Mouse (Mus musculus) hindbrain, embryonic 14.5 days (tissue): Measurements from ENCODE around the gene Ipo11. TPM values are rescaled to one million over a fixed set of nuclear protein-coding genes. Genes with fewer than 3 reads are reported as not detected.

ENCODE experiments used
- ATAC-seq: fragments of 200-750 bp; cut with Nextera tagmentation; 2 replicates; pipeline ENCODE4 v1.8.0; 2017; ENCODE audit warnings: moderate number of reproducible peaks, mild to moderate bottlenecking, moderate TSS enrichment, moderate library complexity; ENCODE audit not compliant: low FRiP score
- DNase-seq: peaks from one replicate; pipeline ENCODE4 v3.0.0-alpha.2; 2015; ENCODE audit warnings: low spot score
- H3K27ac ChIP-seq: fragments of 300-500 bp; sonication (generic); 2 replicates; pipeline ENCODE4 v1.5.1; 2014; ENCODE audit warnings: mild to moderate bottlenecking, moderate library complexity
- H3K27me3 ChIP-seq: fragments of 300-500 bp; sonication (generic); 2 replicates; pipeline ENCODE4 v1.6.1; 2014; ENCODE audit warnings: mild to moderate bottlenecking, low read length, mixed read lengths; ENCODE audit not compliant: control insufficient read depth, insufficient read depth
- H3K36me3 ChIP-seq: fragments of 300-500 bp; sonication (generic); replicated peaks from 2 replicates; pipeline ENCODE4 v1.6.1; 2014; ENCODE audit not compliant: control insufficient read depth, insufficient read depth
- H3K4me1 ChIP-seq: fragments of 300-500 bp; sonication (generic); replicated peaks from 2 replicates; pipeline ENCODE4 v1.6.1; 2014; ENCODE audit warnings: antibody characterized with exemption, low read length, mixed read lengths; ENCODE audit not compliant: control insufficient read depth, insufficient read depth
- H3K4me2 ChIP-seq: fragments of 300-500 bp; sonication (generic); replicated peaks from 2 replicates; pipeline ENCODE4 v1.6.1; 2014; ENCODE audit warnings: mild to moderate bottlenecking, moderate library complexity
- H3K4me3 ChIP-seq: fragments of 300-500 bp; sonication (generic); replicated peaks from 2 replicates; pipeline ENCODE4 v1.5.1; 2014; ENCODE audit warnings: mild to moderate bottlenecking, low read length
- H3K9ac ChIP-seq: fragments of 300-500 bp; sonication (generic); 2 replicates; pipeline ENCODE4 v1.6.1; 2014
- H3K9me3 ChIP-seq: fragments of 300-500 bp; sonication (generic); 2 replicates; pipeline ENCODE4 v1.6.1; 2016; ENCODE audit warnings: low read length; ENCODE audit not compliant: control insufficient read depth
- WGBS: fragments of 180-500 bp; shearing (Covaris S2); extraction: QIAGEN DNeasy Blood & Tissue Kit; methylation state at CpG from one replicate; pipeline ENCODE4 v1.1.7; 2014; 5-methylcytosine and 5-hydroxymethylcytosine counted together
- polyA plus RNA-seq: library from polyadenylated mRNA; unstranded; fragments of >200 nt; fragmentation: Nextera tagmentation; extraction: Ambion mirVana; gene quantifications from 2 replicates; pipeline ENCODE4 v1.2.1, GENCODE M21; 2014

The Ipo11 gene
- polyA plus RNA-seq, 1 experiment from 2014 or later = 45.0 TPM

GRCm38 (mm10) chr13:106865547-106865946 is 71.2 kb downstream of the Ipo11 start:
- Histone ChIP-seq H3K27me3 (no peaks in the 10 kb centered on the region), H3K36me3 (peaks cover 33% of the 10 kb centered on the region), H3K9me3 (no peaks in the 10 kb centered on the region), H3K27ac (no peak overlapping the region), H3K4me1 (no peaks in the 10 kb centered on the region), H3K4me3 (no peak overlapping the region), H3K9ac (no peak overlapping the region), H3K4me2 (no peak overlapping the region)
- 80% methylated on average over 2 of the region's 2 CpGs for WGBS
- ATAC-seq = no peak
- DNase-seq = no peak

- Histone ChIP-seq H3K27ac (no peak overlapping the region), H3K36me3 (peaks cover 23% of the 10 kb centered on the region), H3K27me3 (no peaks in the 10 kb centered on the region), H3K9me3 (no peaks in the 10 kb centered on the region), H3K4me2 (no peak overlapping the region), H3K4me3 (no peak overlapping the region), H3K9ac (no peak overlapping the region), H3K4me1 (no peaks in the 10 kb centered on the region)
- WGBS = 93% methylated on average over 5 of the region's 5 CpGs
- ATAC-seq = no peak
- no peak for DNase-seq
Measured at GRCm38 (mm10) chr13:106858779-106859178, 78.0 kb downstream of the Ipo11 start.

GRCm38 (mm10) chr13:106856556-106856955 is 80.2 kb downstream of the Ipo11 start:
- no peaks in the 10 kb centered on the region for H3K27me3 ChIP-seq
- no peak overlapping the region for H3K9ac ChIP-seq
- WGBS = 89% methylated on average over 3 of the region's 3 CpGs
- H3K4me1 ChIP-seq = no peaks in the 10 kb centered on the region
- no peak overlapping the region for H3K4me2 ChIP-seq
- H3K27ac ChIP-seq = no peak overlapping the region
- no peak for ATAC-seq
- no peak for DNase-seq
- H3K9me3 ChIP-seq = no peaks in the 10 kb centered on the region
- H3K36me3 ChIP-seq = peaks cover 21% of the 10 kb centered on the region
- no peak overlapping the region for H3K4me3 ChIP-seq

- peaks cover 13% of the 10 kb centered on the region; the same call in 1 of the 2 replicates for H3K36me3 ChIP-seq
- H3K27me3 ChIP-seq = no peaks in the 10 kb centered on the region
- DNase-seq = no peak
- H3K4me1 ChIP-seq = no peaks in the 10 kb centered on the region
- no peak overlapping the region for H3K4me3 ChIP-seq
- no peaks in the 10 kb centered on the region for H3K9me3 ChIP-seq
- no peak overlapping the region for H3K4me2 ChIP-seq
- no peak for ATAC-seq
- no peak overlapping the region for H3K27ac ChIP-seq
- no peak overlapping the region for H3K9ac ChIP-seq
Measured at GRCm38 (mm10) chr13:106847534-106847933, 89.2 kb downstream of the Ipo11 start.

GRCm38 (mm10) chr13:106844928-106845327 is 91.8 kb downstream of the Ipo11 start:
- Histone ChIP-seq H3K27me3 (no peaks in the 10 kb centered on the region), H3K36me3 (peaks cover 18% of the 10 kb centered on the region)

GRCm38 (mm10) chr13:106842542-106842941 is 94.2 kb downstream of the Ipo11 start:
- no peak overlapping the region for H3K4me3 ChIP-seq
- peaks cover 18% of the 10 kb centered on the region for H3K36me3 ChIP-seq
- H3K27ac ChIP-seq = no peak overlapping the region
- 82% methylated on average over 4 of the region's 4 CpGs for WGBS
- H3K4me2 ChIP-seq = no peak overlapping the region
- H3K4me1 ChIP-seq = no peaks in the 10 kb centered on the region
- H3K9ac ChIP-seq = no peak overlapping the region
- no peak for DNase-seq
- no peaks in the 10 kb centered on the region for H3K9me3 ChIP-seq
- ATAC-seq = no peak
- no peaks in the 10 kb centered on the region for H3K27me3 ChIP-seq

More at GRCm38 (mm10) chr13:106844928-106845327, 91.8 kb downstream of the Ipo11 start:
- H3K9me3 ChIP-seq = no peaks in the 10 kb centered on the region
- H3K27ac ChIP-seq = no peak overlapping the region
- ATAC-seq (no peak), DNase-seq (no peak)
- no peak overlapping the region for H3K9ac ChIP-seq
- H3K4me2 ChIP-seq = no peak overlapping the region
- H3K4me1 ChIP-seq = no peaks in the 10 kb centered on the region
- 94% methylated on average over 3 of the region's 3 CpGs for WGBS
- no peak overlapping the region for H3K4me3 ChIP-seq

GRCm38 (mm10) chr13:106838778-106839177 is 98.0 kb downstream of the Ipo11 start:
- Histone ChIP-seq H3K27ac (no peak overlapping the region), H3K9me3 (no peaks in the 10 kb centered on the region), H3K4me2 (no peak overlapping the region), H3K27me3 (no peaks in the 10 kb centered on the region), H3K36me3 (peaks cover 12% of the 10 kb centered on the region; the same call in 1 of the 2 replicates), H3K4me3 (no peak overlapping the region), H3K9ac (no peak overlapping the region), H3K4me1 (no peaks in the 10 kb centered on the region)
- ATAC-seq (no peak), DNase-seq (no peak)
- 93% methylated on average over 3 of the region's 3 CpGs for WGBS

- H3K4me3 ChIP-seq = no peak overlapping the region
- no peaks in the 10 kb centered on the region for H3K27me3 ChIP-seq
- no peaks in the 10 kb centered on the region for H3K4me1 ChIP-seq
- ATAC-seq = no peak
- no peaks in the 10 kb centered on the region for H3K9me3 ChIP-seq
- peaks cover 7% of the 10 kb centered on the region; the same call in 1 of the 2 replicates for H3K36me3 ChIP-seq
- no peak overlapping the region for H3K9ac ChIP-seq
- DNase-seq = no peak
- H3K27ac ChIP-seq = no peak overlapping the region
- 90% methylated on average over 5 of the region's 5 CpGs for WGBS
- no peak overlapping the region for H3K4me2 ChIP-seq
Measured at GRCm38 (mm10) chr13:106836527-106836879, 100.3 kb downstream of the Ipo11 start.

GRCm38 (mm10) chr13:106835844-106836526 is 100.8 kb downstream of the Ipo11 start:
- Histone ChIP-seq H3K4me3 (no peak overlapping the region), H3K4me2 (no peak overlapping the region), H3K4me1 (no peaks in the 10 kb centered on the region), H3K9me3 (no peaks in the 10 kb centered on the region), H3K9ac (no peak overlapping the region), H3K27ac (no peak overlapping the region), H3K36me3 (peaks cover 7% of the 10 kb centered on the region; the same call in 1 of the 2 replicates), H3K27me3 (no peaks in the 10 kb centered on the region)
- DNase-seq = no peak
- ATAC-seq = no peak
- 74% methylated on average over 15 of the region's 15 CpGs for WGBS

GRCm38 (mm10) chr13:106830029-106830428 is 106.7 kb downstream of the Ipo11 start:
- WGBS = 75% methylated on average over 6 of the region's 6 CpGs
- no peak overlapping the region for H3K27ac ChIP-seq
- no peaks in the 10 kb centered on the region for H3K4me1 ChIP-seq
- no peaks in the 10 kb centered on the region for H3K27me3 ChIP-seq
- no peak overlapping the region for H3K4me3 ChIP-seq
- H3K9me3 ChIP-seq = no peaks in the 10 kb centered on the region
- H3K36me3 ChIP-seq = peaks cover 7% of the 10 kb centered on the region; the same call in 1 of the 2 replicates
- H3K4me2 ChIP-seq = no peak overlapping the region
- DNase-seq = no peak
- no peak overlapping the region for H3K9ac ChIP-seq
- ATAC-seq = no peak
